Mouse (Mus musculus) small intestine, adult 2 months (tissue): ENCODE results near the gene Sike1.

Experiments
- CTCF ChIP-seq: fragments of 200-500 bp; IDR thresholded peaks from 2 replicates; pipeline ENCODE4 v1.5.1; 2012; ENCODE audit warnings: low read depth, mild to moderate bottlenecking, control low read depth, inconsistent platforms, low read length, moderate library complexity, mixed read lengths; ENCODE audit not compliant: insufficient replicate concordance, insufficient read length; ENCODE audit errors: extremely low read depth
- POLR2A ChIP-seq: fragments of 200-500 bp; IDR thresholded peaks from 2 replicates; pipeline ENCODE4 v1.6.1; 2012; ENCODE audit warnings: low read depth, mild to moderate bottlenecking, control low read depth, inconsistent platforms, low read length, moderate library complexity

DNA sequence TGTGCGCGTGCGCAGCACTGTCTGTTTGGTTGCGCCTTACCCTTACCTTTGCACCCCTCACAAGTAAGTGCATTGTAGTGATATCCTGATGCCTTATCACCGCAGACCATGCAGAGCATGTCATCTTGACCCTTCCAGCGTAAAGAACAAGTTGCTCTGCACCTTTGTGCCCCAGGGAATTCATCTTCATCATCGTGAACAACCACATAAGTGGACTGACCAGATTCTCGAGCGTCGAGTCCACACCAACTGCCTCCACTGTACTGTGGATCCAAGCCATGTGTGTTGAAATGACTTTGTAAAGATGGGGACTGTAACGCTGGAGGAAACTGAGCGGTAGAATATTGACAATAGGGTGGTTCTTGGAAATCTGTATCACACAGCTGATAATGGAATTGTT lies 41.0 kb upstream of the Sike1 start:
- TF ChIP-seq POLR2A (no peak), CTCF (no peak)
